Mouse (Mus musculus) forebrain, postnatal 0 days (tissue): ENCODE results near the gene Kcnn1. TPM values are rescaled to one million over a fixed set of nuclear protein-coding genes. Genes with fewer than 3 reads are reported as not detected.

ENCODE experiments used
- ATAC-seq: fragments of 200-750 bp; cut with Nextera tagmentation; 2 replicates; pipeline ENCODE4 v1.8.0; 2017; ENCODE audit warnings: mild to moderate bottlenecking, moderate library complexity
- DNase-seq: peaks from one replicate; pipeline ENCODE4 v3.0.0-alpha.2; 2015
- H3K27ac ChIP-seq: fragments of 300-500 bp; sonication (generic); 2 replicates; pipeline ENCODE4 v1.5.1; 2014; ENCODE audit warnings: low read depth, mild to moderate bottlenecking, antibody characterized with exemption, low read length, moderate library complexity, mixed read lengths
- H3K27me3 ChIP-seq: fragments of 300-500 bp; sonication (generic); 2 replicates; pipeline ENCODE4 v1.6.1; 2014; ENCODE audit warnings: mild to moderate bottlenecking, low read length, mixed read lengths; ENCODE audit not compliant: insufficient read depth
- H3K36me3 ChIP-seq: fragments of 300-500 bp; sonication (generic); 2 replicates; pipeline ENCODE4 v1.6.1; 2014; ENCODE audit warnings: mild to moderate bottlenecking, moderate library complexity; ENCODE audit not compliant: insufficient read depth
- H3K4me1 ChIP-seq: fragments of 300-500 bp; sonication (generic); 2 replicates; pipeline ENCODE4 v1.6.1; 2014; ENCODE audit warnings: antibody characterized with exemption; ENCODE audit not compliant: insufficient read depth
- H3K4me2 ChIP-seq: fragments of 300-500 bp; sonication (generic); 2 replicates; pipeline ENCODE4 v1.6.1; 2014; ENCODE audit warnings: low read depth, mild to moderate bottlenecking, moderate library complexity
- H3K4me3 ChIP-seq: fragments of 300-500 bp; sonication (generic); 2 replicates; pipeline ENCODE4 v1.5.1; 2014; ENCODE audit warnings: low read depth, low read length, mixed read lengths
- H3K9ac ChIP-seq: fragments of 300-500 bp; sonication (generic); 2 replicates; pipeline ENCODE4 v1.6.1; 2014; ENCODE audit warnings: mild to moderate bottlenecking
- H3K9me3 ChIP-seq: fragments of 300-500 bp; sonication (generic); 2 replicates; pipeline ENCODE4 v1.6.1; 2016; ENCODE audit warnings: low read length
- CTCF ChIP-seq: sonication (generic); IDR thresholded peaks from 2 replicates; pipeline ENCODE4 v1.5.1; 2016; ENCODE audit warnings: antibody characterized with exemption, control low read depth, low read depth
- WGBS: fragments of 180-500 bp; shearing (Covaris S2); extraction: QIAGEN DNeasy Blood & Tissue Kit; methylation state at CpG from one replicate; pipeline ENCODE4 v1.1.7; 2014; 5-methylcytosine and 5-hydroxymethylcytosine counted together
- polyA plus RNA-seq: library from polyadenylated mRNA; unstranded; fragments of >200 nt; fragmentation: Nextera tagmentation; extraction: Ambion mirVana; gene quantifications from 2 replicates; pipeline ENCODE4 v1.2.1, GENCODE M21; 2015
- total RNA-seq: library from RNA; depleted of rRNA; stranded (reverse); fragments of >200 nt; gene quantifications from 2 replicates; pipeline ENCODE4 v1.2.3, GENCODE M21; 2014

The Kcnn1 gene
- total and polyA plus RNA-seq, 2 experiments from 2014 or later: 9.8 to 20.5 TPM

GRCm38 (mm10) chr8:70806541-70806940 lies 56.5 kb downstream of the Kcnn1 start:
- H3K4me1 ChIP-seq: 0 out of 2 replicates have a peak, but pooled peaks cover 8% of the 10 kb centered on the region
- no peak overlapping the region for H3K27ac ChIP-seq
- peaks cover 14% of the 10 kb centered on the region for H3K27me3 ChIP-seq
- ATAC-seq (no peak), DNase-seq (no peak)
- H3K4me3 ChIP-seq: no peak overlapping the region
- H3K9ac ChIP-seq: no peak overlapping the region
- no peak overlapping the region for H3K4me2 ChIP-seq
- H3K36me3 ChIP-seq: no peaks in the 10 kb centered on the region
- no peaks in the 10 kb centered on the region for H3K9me3 ChIP-seq
- TF ChIP-seq CTCF: no peak
- 79% methylated on average over 4 of the region's 4 CpGs for WGBS

GRCm38 (mm10) chr8:70804481-70805206 lies 58.4 kb downstream of the Kcnn1 start, which contains the start of gene Mast3:
TSS of gene Mast3 (minus strand) at chr8:70805054.
- no peak for TF ChIP-seq CTCF
- peak within 1 kb of the TSS; percentile 37 for H3K9ac ChIP-seq
- DNase-seq: peak; percentile 74
- no peaks in the 10 kb centered on the region for H3K36me3 ChIP-seq
- peak; percentile 90 for ATAC-seq
- H3K27ac ChIP-seq: no peak within 1 kb of the TSS
- H3K27me3 ChIP-seq: peaks cover 14% of the 10 kb centered on the region
- peaks cover 14% of the 10 kb centered on the region; the same call in 1 of the 2 replicates for H3K4me1 ChIP-seq
- no peaks in the 10 kb centered on the region for H3K9me3 ChIP-seq
- peak within 1 kb of the TSS; percentile 54 for H3K4me3 ChIP-seq
- H3K4me2 ChIP-seq: peak within 1 kb of the TSS; percentile 79
- WGBS: 4% methylated on average over 44 of the region's 45 CpGs

GRCm38 (mm10) chr8:70803761-70804480 lies 59.1 kb downstream of the Kcnn1 start:
- no peak for DNase-seq

GRCm38 (mm10) chr8:70802786-70803510 lies 60.1 kb downstream of the Kcnn1 start:
- Histone ChIP-seq H3K4me3 (no peak overlapping the region), H3K4me1 (peaks cover 21% of the 10 kb centered on the region; the same call in 1 of the 2 replicates), H3K4me2 (no peak overlapping the region), H3K27me3 (peaks cover 14% of the 10 kb centered on the region), H3K36me3 (no peaks in the 10 kb centered on the region), H3K9ac (no peak overlapping the region), H3K9me3 (no peaks in the 10 kb centered on the region), H3K27ac (no peak overlapping the region)
- DNase-seq (no peak), ATAC-seq (no peak)
- 77% methylated on average over 11 of the region's 11 CpGs for WGBS
- TF ChIP-seq CTCF: no peak

More at GRCm38 (mm10) chr8:70803761-70804480, 59.1 kb downstream of the Kcnn1 start:
- 2% methylated on average over 46 of the region's 47 CpGs for WGBS
- H3K4me3 ChIP-seq: peak overlapping the region; percentile 54
- no peaks in the 10 kb centered on the region for H3K9me3 ChIP-seq
- no peak for TF ChIP-seq CTCF
- ATAC-seq: no peak
- no peaks in the 10 kb centered on the region for H3K36me3 ChIP-seq
- peak overlapping the region; percentile 79 for H3K4me2 ChIP-seq
- H3K27me3 ChIP-seq: peaks cover 14% of the 10 kb centered on the region
- H3K27ac ChIP-seq: no peak overlapping the region
- peak overlapping the region; percentile 37 for H3K9ac ChIP-seq
- H3K4me1 ChIP-seq: peaks cover 14% of the 10 kb centered on the region; the same call in 1 of the 2 replicates

- no peak for DNase-seq
- H3K9me3 ChIP-seq: no peaks in the 10 kb centered on the region
- no peak for ATAC-seq
- peaks cover 23% of the 10 kb centered on the region; the same call in 1 of the 2 replicates for H3K4me1 ChIP-seq
- peaks cover 14% of the 10 kb centered on the region for H3K27me3 ChIP-seq
- H3K4me3 ChIP-seq: no peak overlapping the region
- WGBS: 97% methylated on average over 1 of the region's 1 CpGs
- no peak for TF ChIP-seq CTCF
- H3K27ac ChIP-seq: no peak overlapping the region
- H3K9ac ChIP-seq: no peak overlapping the region
- H3K4me2 ChIP-seq: no peak overlapping the region
- H3K36me3 ChIP-seq: no peaks in the 10 kb centered on the region
Observed at GRCm38 (mm10) chr8:70801830-70802229, 61.2 kb downstream of the Kcnn1 start.

GRCm38 (mm10) chr8:70801156-70801555 lies 61.9 kb downstream of the Kcnn1 start:
- TF ChIP-seq CTCF: no peak

More at GRCm38 (mm10) chr8:70801156-70801555, 61.9 kb downstream of the Kcnn1 start:
- H3K4me3 ChIP-seq: no peak overlapping the region
- H3K27me3 ChIP-seq: peaks cover 14% of the 10 kb centered on the region
- DNase-seq (no peak), ATAC-seq (no peak)
- peaks cover 28% of the 10 kb centered on the region for H3K4me1 ChIP-seq
- WGBS: 29% methylated on average over 15 of the region's 15 CpGs
- H3K9ac ChIP-seq: no peak overlapping the region
- H3K27ac ChIP-seq: no peak overlapping the region
- H3K36me3 ChIP-seq: no peaks in the 10 kb centered on the region
- H3K9me3 ChIP-seq: no peaks in the 10 kb centered on the region
- H3K4me2 ChIP-seq: no peak overlapping the region
